25 mouse cellular contexts compared by ENCODE assay signal in genomic region chr9:47387716-47388300, GRCm38 (mm10).
DNase-seq lines count a peak whose midpoint lies in the region; ATAC-seq lines count a peak whose summit lies in the region.
"Had no signal": no experiment of that assay in that cellular context is flagged by ENCODE, and none has a peak within 500 bp of the region (broad histone marks: within the 10 kb centered on the region; RNA-seq: fewer than 3 reads in every experiment).

No protein-coding gene starts in this region.

- WGBS in midbrain, embryonic 10.5 days, result 38% methylated on average over 8 of the region's 8 CpGs
- WGBS in midbrain, embryonic 14.5 days, result 32% methylated on average over 8 of the region's 8 CpGs
- 22% methylated on average over 8 of the region's 8 CpGs for WGBS in forebrain, embryonic 15.5 days

- ATAC-seq in cerebellum, adult (ENCODE audit: insufficient number of reproducible peaks, low FRiP score, low TSS enrichment), result no peak
- ATAC-seq in midbrain, embryonic 14.5 days (ENCODE audit: low FRiP score, low TSS enrichment), result no peak
- ATAC-seq in forebrain, embryonic 15.5 days (replicated peaks), result no peak

- peak overlapping the region; percentile 30; the same call in 1 of the 2 replicates for H3K27ac ChIP-seq in midbrain, embryonic 10.5 days (replicated peaks)
- H3K27ac ChIP-seq in midbrain, embryonic 14.5 days (replicated peaks; ENCODE audit: low read depth, low read length), result no peak overlapping the region; the same call in 1 of the 2 replicates
- peak overlapping the region; percentile 64 for H3K27ac ChIP-seq in forebrain, embryonic 15.5 days (replicated peaks)
- H3K27ac ChIP-seq: heart, embryonic 13.5 days; hindbrain, embryonic 12.5 days; limb, embryonic 10.5 days; liver, embryonic 15.5 days; lung, embryonic 15.5 days; neural tube, embryonic 15.5 days; stomach, embryonic 15.5 days had no signal

- no peak overlapping the region for H3K4me3 ChIP-seq in midbrain, embryonic 10.5 days
- H3K4me3 ChIP-seq in midbrain, embryonic 14.5 days (replicated peaks; ENCODE audit: low read depth, low read length), result no peak overlapping the region
- no peak overlapping the region for H3K4me3 ChIP-seq in forebrain, embryonic 15.5 days
- H3K4me3 ChIP-seq: heart, embryonic 13.5 days; hindbrain, embryonic 12.5 days; limb, embryonic 10.5 days; liver, embryonic 15.5 days; lung, embryonic 15.5 days; neural tube, embryonic 15.5 days; stomach, embryonic 15.5 days had no signal

- H3K9ac ChIP-seq in midbrain, embryonic 14.5 days (replicated peaks; ENCODE audit: low read length), result no peak overlapping the region
- no peak overlapping the region for H3K9ac ChIP-seq in forebrain, embryonic 15.5 days (replicated peaks)
- H3K9ac ChIP-seq: heart, embryonic 13.5 days; hindbrain, embryonic 12.5 days; liver, embryonic 15.5 days; lung, embryonic 15.5 days; neural tube, embryonic 15.5 days; stomach, embryonic 15.5 days had no signal

- H3K36me3 ChIP-seq in midbrain, embryonic 10.5 days, result no peaks in the 10 kb centered on the region
- no peaks in the 10 kb centered on the region for H3K36me3 ChIP-seq in midbrain, embryonic 14.5 days (ENCODE audit: control insufficient read depth, insufficient read depth, low read length)
- no peaks in the 10 kb centered on the region for H3K36me3 ChIP-seq in forebrain, embryonic 15.5 days
- H3K36me3 ChIP-seq: heart, embryonic 13.5 days; hindbrain, embryonic 12.5 days; limb, embryonic 10.5 days; liver, embryonic 15.5 days; lung, embryonic 15.5 days; neural tube, embryonic 15.5 days; stomach, embryonic 15.5 days had no signal

- DNase-seq in cerebellum, adult 11-12 months, result peak; percentile 75
- DNase-seq in midbrain, embryonic 10.5 days (ENCODE audit: low spot score), result no peak
- DNase-seq in midbrain, embryonic 14.5 days, result no peak
- DNase-seq in cerebellum, adult 9-11 months, result peak; percentile 76
- DNase-seq in thymus, postnatal 36 days, result no peak
- DNase-seq in gastrocnemius, postnatal 10 days, result no peak
- DNase-seq: adrenal gland, postnatal 14 days; gastrocnemius, postnatal 25 days; heart, adult 18-20 months; heart, postnatal 14 days; kidney, adult 11 months; kidney, postnatal 4 days; liver; lung, postnatal 4 days; right cerebral cortex, postnatal 4 days; thymus, postnatal 4 days had no signal

- no peaks in the 10 kb centered on the region for H3K9me3 ChIP-seq in midbrain, embryonic 10.5 days (replicated peaks)
- no peaks in the 10 kb centered on the region for H3K9me3 ChIP-seq in midbrain, embryonic 14.5 days (ENCODE audit: control insufficient read depth, low read length)
- no peaks in the 10 kb centered on the region for H3K9me3 ChIP-seq in forebrain, embryonic 15.5 days
- H3K9me3 ChIP-seq: heart, embryonic 13.5 days; hindbrain, embryonic 12.5 days; limb, embryonic 10.5 days; liver, embryonic 15.5 days; lung, embryonic 15.5 days; neural tube, embryonic 15.5 days; stomach, embryonic 15.5 days had no signal

- H3K4me2 ChIP-seq in midbrain, embryonic 14.5 days (ENCODE audit: low read length), result no peak overlapping the region
- no peak overlapping the region for H3K4me2 ChIP-seq in forebrain, embryonic 15.5 days (replicated peaks)
- H3K4me2 ChIP-seq: heart, embryonic 13.5 days; hindbrain, embryonic 12.5 days; liver, embryonic 15.5 days; lung, embryonic 15.5 days; neural tube, embryonic 15.5 days; stomach, embryonic 15.5 days had no signal

- peaks cover 23% of the 10 kb centered on the region for H3K27me3 ChIP-seq in midbrain, embryonic 10.5 days (ENCODE audit: low read depth, poor library complexity, severe bottlenecking)
- H3K27me3 ChIP-seq in midbrain, embryonic 14.5 days (ENCODE audit: control insufficient read depth, insufficient read depth, low read length), result no peaks in the 10 kb centered on the region
- H3K27me3 ChIP-seq in forebrain, embryonic 15.5 days, result no peaks in the 10 kb centered on the region
- H3K27me3 ChIP-seq: stomach, embryonic 15.5 days had no signal

- peaks cover 42% of the 10 kb centered on the region for H3K4me1 ChIP-seq in midbrain, embryonic 10.5 days
- H3K4me1 ChIP-seq in midbrain, embryonic 14.5 days (ENCODE audit: control insufficient read depth, insufficient read depth, low read length), result peaks cover 13% of the 10 kb centered on the region
- H3K4me1 ChIP-seq in forebrain, embryonic 15.5 days, result peaks cover 26% of the 10 kb centered on the region
- H3K4me1 ChIP-seq: heart, embryonic 13.5 days; liver, embryonic 15.5 days had no signal

Comparison
In these comparisons a context has a peak if more than half of its experiments do, and no peak if none do; other contexts are left out.
1. DNase-seq: peak in cerebellum, adult 11-12 months (single experiment) and cerebellum, adult 9-11 months (single experiment); none in midbrain, embryonic 10.5 days (single experiment), midbrain, embryonic 14.5 days (single experiment), thymus, postnatal 36 days (0 of 2) and gastrocnemius, postnatal 10 days (single experiment).